Mouse (Mus musculus) liver, postnatal 0 days (tissue): Measurements from ENCODE around the gene Irak2.

Experiments used
- CTCF ChIP-seq: sonication (generic); IDR thresholded peaks from 2 replicates; pipeline ENCODE4 v1.5.1; 2016; ENCODE audit warnings: antibody characterized with exemption, low read depth
- EP300 ChIP-seq: IDR thresholded peaks from 2 replicates; pipeline ENCODE4 v1.6.1; 2016; ENCODE audit warnings: antibody characterized with exemption, low read depth, mild to moderate bottlenecking

- TF ChIP-seq EP300 (no peak), CTCF (no peak)
These were observed 20.0 kb downstream of the Irak2 start for GRCm38 (mm10) chr6:113658226-113658625.
